Mouse (Mus musculus) heart, embryonic 15.5 days (tissue): ENCODE measurements around the gene Arrdc2. TPM values are rescaled to one million over a fixed set of nuclear protein-coding genes. Genes with fewer than 3 reads are reported as not detected.

Experiments
- microRNA-seq: library from miRNA; unstranded; fragments of <30 nt; microRNA quantifications from one replicate; pipeline ENCODE4, GENCODE M21; 2016
- polyA plus RNA-seq: library from polyadenylated mRNA; unstranded; fragments of >200 nt; fragmentation: Nextera tagmentation; extraction: Ambion mirVana; gene quantifications from 2 replicates; pipeline ENCODE4 v1.2.1, GENCODE M21; 2015

Arrdc2 gene
- polyA plus RNA-seq, 1 experiment from 2014 or later: 2.8 TPM

Small RNA genes within 50 kb of the gene (microRNA-seq; reads per million reads assigned to microRNA genes)
- gene Mir7240: 0.84 reads per million

Other genes with a start within 250 kb of the Arrdc2 start
- gene Isyna1, start 245.3 kb downstream of the Arrdc2 start, polyA plus RNA-seq: 92.9 and 121 TPM in 2 replicates
- gene Ssbp4, start 230.8 kb downstream of the Arrdc2 start, polyA plus RNA-seq: 62.1 and 82.6 TPM in 2 replicates
- 1.4 and 3.4 TPM in 2 replicates for gene Lrrc25, start 223.6 kb downstream of the Arrdc2 start, polyA plus RNA-seq
- 0.89 and 1.3 TPM in 2 replicates for gene Gdf15, start 207.3 kb downstream of the Arrdc2 start, polyA plus RNA-seq
- 32.2 and 36.3 TPM in 2 replicates for gene Pgpep1, start 179.3 kb downstream of the Arrdc2 start, polyA plus RNA-seq
- 256 and 281 TPM in 2 replicates for gene Lsm4, start 166.5 kb downstream of the Arrdc2 start, polyA plus RNA-seq
- gene Jund, start 140.8 kb downstream of the Arrdc2 start, polyA plus RNA-seq: 79.8 and 89.0 TPM in 2 replicates
- gene Iqcn, start 136.3 kb downstream of the Arrdc2 start, polyA plus RNA-seq: 0.04 TPM in 2 replicates
- gene Gm3336, start 121.2 kb downstream of the Arrdc2 start, polyA plus RNA-seq: not detected in 2 replicates
- 0.19 and 0.32 TPM in 2 replicates for gene Pde4c, start 116.0 kb downstream of the Arrdc2 start, polyA plus RNA-seq
- gene Rab3a, start 85.0 kb downstream of the Arrdc2 start, polyA plus RNA-seq: 21.0 and 25.5 TPM in 2 replicates
- 43.0 and 45.2 TPM in 2 replicates for gene Mpv17l2, start 78.8 kb downstream of the Arrdc2 start, polyA plus RNA-seq
- gene Pik3r2, start 63.0 kb downstream of the Arrdc2 start, polyA plus RNA-seq: 28.0 and 45.8 TPM in 2 replicates
- 5.0 and 11.1 TPM in 2 replicates for gene Mast3, start 34.7 kb downstream of the Arrdc2 start, polyA plus RNA-seq
- 0.15 and 0.53 TPM in 2 replicates for gene Il12rb1, start 31.3 kb downstream of the Arrdc2 start, polyA plus RNA-seq
- 2.8 and 3.8 TPM in 2 replicates for gene Kcnn1, start 23.5 kb upstream of the Arrdc2 start, polyA plus RNA-seq
- 79.7 and 84.1 TPM in 2 replicates for gene Ccdc124, start 34.2 kb upstream of the Arrdc2 start, polyA plus RNA-seq
- gene Slc5a5, start 53.0 kb upstream of the Arrdc2 start, polyA plus RNA-seq: 0.09 and 0.36 TPM in 2 replicates
- 2,542 and 2,612 TPM in 2 replicates for gene Rpl18a, start 57.7 kb upstream of the Arrdc2 start, polyA plus RNA-seq
- gene Map1s, start 66.2 kb upstream of the Arrdc2 start, polyA plus RNA-seq: 30.3 and 41.6 TPM in 2 replicates